Mouse (Mus musculus) small intestine, adult 2 months (tissue): ENCODE measurements around the gene Pak3.

Source experiments
- CTCF ChIP-seq: fragments of 200-500 bp; IDR thresholded peaks from 2 replicates; pipeline ENCODE4 v1.5.1; 2012; ENCODE audit warnings: low read depth, mild to moderate bottlenecking, control low read depth, inconsistent platforms, low read length, moderate library complexity, mixed read lengths; ENCODE audit not compliant: insufficient replicate concordance, insufficient read length; ENCODE audit errors: extremely low read depth
- POLR2A ChIP-seq: fragments of 200-500 bp; IDR thresholded peaks from 2 replicates; pipeline ENCODE4 v1.6.1; 2012; ENCODE audit warnings: low read depth, mild to moderate bottlenecking, control low read depth, inconsistent platforms, low read length, moderate library complexity

DNA sequence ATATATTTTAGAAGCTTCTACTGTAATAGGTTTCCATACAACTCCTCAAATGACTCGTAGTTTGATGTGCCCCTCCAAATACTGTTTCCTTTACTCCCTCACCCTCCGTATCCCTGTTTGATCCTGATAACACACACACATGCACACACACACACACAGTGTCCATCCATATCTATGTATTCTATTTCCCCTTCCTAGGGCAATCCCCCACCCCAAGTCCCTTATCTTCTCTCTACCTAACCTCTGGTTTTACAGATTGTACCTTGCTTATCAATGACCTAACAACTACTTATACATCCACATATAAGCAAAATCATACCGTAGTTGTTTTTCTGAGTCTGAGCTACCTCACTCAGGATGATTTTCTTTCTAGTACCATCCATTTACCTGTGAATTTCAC is 207.0 kb downstream of the Pak3 start:
- no peak for TF ChIP-seq POLR2A
- TF ChIP-seq CTCF: no peak
